Mouse (Mus musculus) NIH3T3 (cell line): Measurements from ENCODE around the gene Rab17.

Experiments used
- DNase-seq: peaks from one replicate; pipeline ENCODE4 v3.0.0-alpha.2; 2012; ENCODE audit warnings: low read depth

Gene Rab17

GRCm38 (mm10) chr1:90928575-90928934 lies 40.9 kb downstream of the Rab17 start:
- DNase-seq, result peak; percentile 96

GRCm38 (mm10) chr1:90927929-90928574 lies 41.4 kb downstream of the Rab17 start:
- DNase-seq, result no peak

- no peak for DNase-seq
Measured at GRCm38 (mm10) chr1:90927308-90927707, 42.2 kb downstream of the Rab17 start.

- DNase-seq, result no peak
Measured at GRCm38 (mm10) chr1:90926030-90926429, 43.4 kb downstream of the Rab17 start.

- no peak for DNase-seq
Measured at GRCm38 (mm10) chr1:90921687-90922086, 47.8 kb downstream of the Rab17 start.

GRCm38 (mm10) chr1:90917509-90917908 lies 52.0 kb downstream of the Rab17 start:
- DNase-seq, result no peak

- peak; percentile 76 for DNase-seq
Measured at GRCm38 (mm10) chr1:90914948-90915569, 54.4 kb downstream of the Rab17 start, which contains the start of gene Mlph. TSS of gene Mlph (plus strand) at chr1:90915085.

GRCm38 (mm10) chr1:90913231-90913630 lies 56.2 kb downstream of the Rab17 start:
- no peak for DNase-seq

- DNase-seq, result peak; percentile 39
Measured at GRCm38 (mm10) chr1:90909631-90910152, 59.8 kb downstream of the Rab17 start.

GRCm38 (mm10) chr1:90909161-90909560 lies 60.3 kb downstream of the Rab17 start:
- peak; percentile 41 for DNase-seq
